Mouse (Mus musculus) liver, adult 2 months (tissue): ENCODE results near the gene Nhlrc1.

Experiments
- CTCF ChIP-seq: fragments of 200-500 bp; IDR thresholded peaks from 2 replicates; pipeline ENCODE4 v1.5.1; 2011; ENCODE audit warnings: low read depth, low read length, control low read depth
- POLR2A ChIP-seq: fragments of 200-500 bp; IDR thresholded peaks from 2 replicates; pipeline ENCODE4 v1.6.1; 2011; ENCODE audit warnings: low read length, control low read depth; ENCODE audit not compliant: insufficient read depth; ENCODE audit errors: extremely low read depth

DNA sequence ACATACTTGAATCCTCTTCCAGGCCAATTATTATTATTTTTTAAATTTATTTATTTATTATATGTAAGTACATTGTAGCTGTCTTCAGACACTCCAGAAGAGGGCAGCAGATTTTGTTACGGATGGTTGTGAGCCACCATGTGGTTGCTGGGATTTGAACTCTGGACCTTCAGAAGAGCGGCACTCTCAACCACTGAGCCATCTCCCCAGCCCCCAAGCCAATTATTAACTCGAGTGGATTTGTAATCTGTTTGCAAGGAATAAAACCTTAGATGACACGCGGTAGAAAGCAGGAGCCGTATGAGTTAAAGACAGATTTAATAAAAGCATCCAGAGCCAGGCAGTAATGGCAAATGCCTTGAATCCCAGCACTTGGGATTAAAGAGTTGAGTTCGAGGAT, 5.1 kb upstream of the Nhlrc1 start:
- no peak for TF ChIP-seq POLR2A
- no peak for TF ChIP-seq CTCF
